Mouse (Mus musculus) bone marrow macrophage, adult 2 months (primary cell): Measurements from ENCODE around the gene Pithd1.

Source experiments
- CTCF ChIP-seq: IDR thresholded peaks from 2 replicates; pipeline ENCODE4 v1.5.1; 2012; ENCODE audit warnings: low read depth, mild to moderate bottlenecking, low read length, moderate library complexity
- POLR2A ChIP-seq: IDR thresholded peaks from 2 replicates; pipeline ENCODE4 v1.6.1; 2012; ENCODE audit warnings: mild to moderate bottlenecking, low read depth, low read length, borderline replicate concordance

- TF ChIP-seq CTCF (no peak), POLR2A (no peak; the same call in 1 of the 2 replicates)
Observed at GRCm38 (mm10) chr4:136030968-136031909, 44.2 kb upstream of the Pithd1 start.
